Mouse (Mus musculus): ENCODE measurements around the gene Tsfm.

GRCm38 (mm10) chr10:127077515-127077914 lies 46.9 kb upstream of the Tsfm start:
- no peak for TF ChIP-seq EP300 (IDR thresholded peaks at IDR 0.05)
- no peak for TF ChIP-seq CTCF (IDR thresholded peaks at IDR 0.05)
